Mouse (Mus musculus): ENCODE measurements around the gene Tshz2.

GRCm38 (mm10) chr2:169694494-169694893 lies 61.7 kb downstream of the Tshz2 start:
- TF ChIP-seq POLR2A (IDR thresholded peaks at IDR 0.05; ENCODE audit: control insufficient read depth, low read depth, low read length) (no peak), CTCF (IDR thresholded peaks at IDR 0.05; ENCODE audit: control insufficient read depth, insufficient read depth, insufficient replicate concordance, low read depth, low read length) (no peak)
